Mouse (Mus musculus) cerebellum, postnatal 36 days (tissue): ENCODE data around the gene Olfr669.
"Not testable (repeated sequence)": the region's sequence is repeated elsewhere in the genome, so short reads cannot be mapped to it uniquely, and the experiment has no call there.

Source experiments
- DNase-seq, 2 experiments: peaks; one replicate each; pipeline ENCODE4 v3.0.0; 2021 to 2022; ENCODE audit warnings: mixed read lengths in 2 of 2

Gene Olfr669

GRCm38 (mm10) chr7:104933940-104934339 is at the start of gene Olfr669:
TSS of gene Olfr669 (plus strand) at chr7:104934240.
- DNase-seq: no peak

GRCm38 (mm10) chr7:104895852-104896251 is 38.2 kb upstream of the Olfr669 start, which contains the start of gene Olfr666:
TSS of gene Olfr666 (minus strand) at chr7:104895952.
- no peak for DNase-seq

- DNase-seq: no peak
Measured at GRCm38 (mm10) chr7:104921382-104921781, 12.7 kb upstream of the Olfr669 start, which contains the start of gene Olfr667. TSS of gene Olfr667 (minus strand) at chr7:104921482.

GRCm38 (mm10) chr7:104927957-104928356 is 6.1 kb upstream of the Olfr669 start, which contains the start of gene Olfr668:
TSS of gene Olfr668 (minus strand) at chr7:104928057.
- DNase-seq: no peak

DNA sequence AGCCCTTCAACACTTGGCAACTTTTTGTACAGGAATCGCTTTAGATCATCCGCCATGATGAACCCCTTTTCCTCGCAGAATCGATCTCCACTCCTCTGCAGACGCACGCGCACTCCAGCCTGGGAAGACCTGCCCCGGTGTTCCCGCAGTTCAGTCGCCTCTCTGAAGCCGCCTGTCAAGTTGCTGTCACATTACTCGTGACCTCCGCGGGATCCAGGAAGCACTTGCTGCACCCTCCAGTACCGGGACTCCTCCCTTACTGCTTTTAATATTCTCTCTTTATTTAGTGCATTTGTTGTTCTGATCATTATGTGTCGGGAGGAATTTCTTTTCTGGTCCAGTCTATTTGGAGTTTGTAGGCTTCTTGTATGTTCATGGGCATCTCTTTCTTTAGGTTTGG is 16.2 kb downstream of the Olfr669 start:
- DNase-seq: not testable (repeated sequence)

- no peak for DNase-seq
Measured at GRCm38 (mm10) chr7:104962520-104962919, 28.5 kb downstream of the Olfr669 start, which contains the start of gene Olfr670. TSS of gene Olfr670 (minus strand) at chr7:104962620.

GRCm38 (mm10) chr7:104972507-104972906 is 38.5 kb downstream of the Olfr669 start:
- DNase-seq: not testable (repeated sequence)

DNA sequence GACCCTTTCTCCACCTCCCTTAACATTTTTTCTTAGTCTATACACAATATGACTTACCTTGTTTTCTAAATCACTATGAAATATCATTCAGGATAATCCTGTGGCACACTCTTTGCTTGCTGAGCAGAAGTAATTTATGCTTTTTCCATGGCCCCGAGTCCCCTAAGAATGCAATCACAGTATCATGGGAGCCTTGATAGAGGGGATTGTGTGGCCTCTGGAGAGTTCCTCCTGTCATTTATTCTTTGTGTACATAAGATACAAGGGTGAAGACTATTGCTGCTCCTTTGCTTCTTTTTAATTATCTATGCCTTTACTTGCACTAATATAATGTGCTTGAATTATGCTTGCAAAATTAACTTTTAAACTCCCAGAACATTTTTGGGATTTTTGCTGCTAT is 45.0 kb downstream of the Olfr669 start, which contains the start of gene Olfr671:
TSS of gene Olfr671 (minus strand) at position 101 of the 400 bp plus-strand sequence.
- no peak for DNase-seq
